Mouse (Mus musculus): ENCODE measurements at regions not wholly inside any gene's neighbourhood (a gene's known extent, or its start where the extent isn't known, plus 50 kb on each side); places are given as distances from the start of the nearest gene placed in this dataset.

DNA sequence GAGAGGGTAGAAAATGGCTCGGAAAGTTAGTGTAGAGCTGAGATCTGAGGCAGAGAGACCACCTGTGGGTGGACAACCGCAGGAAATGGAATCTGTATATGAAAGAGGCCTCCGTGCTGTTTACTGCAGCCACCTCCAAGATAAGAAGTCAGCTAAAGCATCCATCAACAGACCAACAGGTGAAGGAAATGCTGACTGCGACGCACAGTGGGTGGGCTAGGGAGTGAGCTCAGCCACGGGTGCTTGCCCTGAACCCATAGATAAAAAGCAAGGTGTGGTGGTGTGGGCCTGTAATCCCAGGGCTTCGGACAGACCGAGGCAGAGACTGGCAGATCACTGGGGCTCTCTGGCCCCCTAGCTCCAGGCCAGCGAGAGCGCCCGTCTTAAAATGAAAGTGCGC is 83.0 kb upstream of the Tle3 start:
- in situ Hi-C loops (cut with MboI, MseI), result no loop called here

- in situ Hi-C loops (cut with MboI, MseI), result no loop called here
Observed at GRCm38 (mm10) chr9:61289713-61290112, 82.5 kb upstream of the Tle3 start.

- in situ Hi-C loops (cut with MboI, MseI), result no loop called here
Observed at GRCm38 (mm10) chr9:61291646-61292045, 80.5 kb upstream of the Tle3 start.

- in situ Hi-C loops (cut with MboI, MseI), result no loop called here
Observed at GRCm38 (mm10) chr9:61292501-61292900, 79.7 kb upstream of the Tle3 start.

GRCm38 (mm10) chr9:61293223-61293985 is 78.8 kb upstream of the Tle3 start:
- in situ Hi-C loops (cut with MboI, MseI), result no loop called here

DNA sequence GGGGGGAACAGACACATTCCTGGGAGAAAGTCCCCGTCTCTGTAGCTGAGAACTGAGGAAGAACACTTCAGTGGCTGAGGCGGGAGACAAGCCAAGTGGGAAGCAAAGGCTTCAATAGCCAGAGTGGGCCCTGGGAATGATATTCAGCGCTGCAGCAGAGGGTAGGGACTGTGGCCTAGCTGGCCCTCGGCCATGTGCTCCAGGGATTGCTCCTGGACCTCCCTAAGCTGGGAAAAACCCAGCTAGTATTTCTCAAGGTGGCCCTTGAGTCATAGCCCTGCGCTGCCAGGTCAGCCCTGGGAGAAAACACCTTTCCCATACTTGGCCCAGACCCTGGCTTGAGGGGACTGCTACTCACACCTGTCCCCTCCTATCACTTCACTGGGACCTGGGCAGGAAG is 77.2 kb upstream of the Tle3 start:
- in situ Hi-C loops (cut with MboI, MseI), result no loop called here

- in situ Hi-C loops (cut with MboI, MseI), result no loop called here
Observed at GRCm38 (mm10) chr9:61296311-61296947, 75.7 kb upstream of the Tle3 start.

GRCm38 (mm10) chr9:61297385-61297784 is 74.8 kb upstream of the Tle3 start:
- in situ Hi-C loops (cut with MboI, MseI), result no loop called here

DNA sequence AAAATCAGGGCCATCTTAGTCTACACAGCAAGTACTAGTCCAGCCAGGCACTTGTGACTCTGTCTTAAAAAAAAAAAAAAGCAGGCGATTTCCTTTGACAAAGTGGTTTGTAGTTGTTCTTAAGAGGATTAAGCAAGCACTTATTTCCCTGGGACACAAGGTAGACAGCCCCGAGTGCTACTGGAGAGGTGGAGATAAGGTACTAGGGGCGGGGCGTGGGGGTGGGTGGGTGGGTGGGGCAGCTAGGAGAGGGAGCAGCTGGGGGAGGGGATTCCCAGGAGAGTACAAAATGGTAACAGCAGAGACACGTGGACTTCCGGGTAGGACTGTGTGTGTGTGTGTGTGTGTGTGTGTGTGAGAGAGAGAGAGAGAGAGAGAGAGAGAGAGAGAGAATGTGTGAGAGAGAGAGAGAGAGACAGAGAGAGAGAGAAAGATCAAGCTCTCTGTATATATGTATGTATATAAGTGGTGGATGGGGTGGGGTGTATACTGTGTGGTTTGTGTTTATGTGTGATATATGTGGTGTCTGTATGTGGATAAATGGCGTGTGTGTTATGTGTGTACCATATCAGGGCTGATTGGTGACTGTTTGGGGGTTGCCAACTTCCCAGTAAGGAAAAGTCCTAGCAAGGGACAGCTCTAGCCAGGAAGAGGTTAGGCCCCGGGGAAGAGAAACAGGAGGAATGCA is 72.1 kb upstream of the Tle3 start:
- in situ Hi-C loops (cut with MboI, MseI), result no loop called here

DNA sequence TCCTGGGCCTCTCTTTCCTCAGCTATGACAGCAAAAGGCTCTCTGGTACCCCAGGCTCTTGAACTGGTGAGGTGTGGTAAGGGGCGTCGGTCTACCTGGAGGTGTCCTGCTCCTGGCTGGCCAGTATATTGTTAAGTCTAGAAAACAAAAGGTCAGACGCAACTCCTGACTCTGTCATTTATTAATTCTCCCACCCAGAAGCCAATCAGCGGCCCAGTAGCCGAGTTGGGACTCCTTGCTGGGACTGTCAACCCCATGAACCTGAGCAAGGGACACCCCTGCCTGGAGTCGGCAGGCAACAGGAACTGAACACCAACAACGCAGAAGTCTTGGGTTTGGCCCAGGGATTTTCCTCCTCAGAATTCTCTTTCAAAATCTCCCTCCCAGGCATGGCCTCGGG is 71.1 kb upstream of the Tle3 start:
- in situ Hi-C loops (cut with MboI, MseI), result no loop called here

- in situ Hi-C loops (cut with MboI, MseI), result no loop called here
Observed at GRCm38 (mm10) chr9:61302724-61303123, 69.4 kb upstream of the Tle3 start.

GRCm38 (mm10) chr9:61306306-61306705 is 65.9 kb upstream of the Tle3 start:
- in situ Hi-C loops (cut with MboI, MseI), result no loop called here

DNA sequence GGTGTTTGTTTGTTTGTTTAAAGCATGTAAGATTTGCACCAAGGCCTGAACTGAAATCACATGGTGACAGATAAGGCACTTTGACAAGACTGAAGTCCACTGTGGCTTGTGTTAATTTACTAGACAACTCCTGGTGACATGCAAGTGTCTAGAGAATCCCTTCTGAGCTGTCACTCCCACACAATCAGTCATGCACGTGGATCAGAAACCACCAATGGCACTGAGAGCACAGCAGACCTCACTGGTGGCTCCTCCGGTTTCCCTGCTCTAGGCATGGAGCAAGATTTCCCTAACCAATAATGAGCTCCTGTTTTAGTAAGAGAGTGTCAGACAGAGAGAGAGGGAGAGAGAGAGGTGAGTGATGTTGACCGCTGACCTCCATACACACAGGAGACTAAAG is 63.1 kb upstream of the Tle3 start:
- in situ Hi-C loops (cut with MboI, MseI), result no loop called here

DNA sequence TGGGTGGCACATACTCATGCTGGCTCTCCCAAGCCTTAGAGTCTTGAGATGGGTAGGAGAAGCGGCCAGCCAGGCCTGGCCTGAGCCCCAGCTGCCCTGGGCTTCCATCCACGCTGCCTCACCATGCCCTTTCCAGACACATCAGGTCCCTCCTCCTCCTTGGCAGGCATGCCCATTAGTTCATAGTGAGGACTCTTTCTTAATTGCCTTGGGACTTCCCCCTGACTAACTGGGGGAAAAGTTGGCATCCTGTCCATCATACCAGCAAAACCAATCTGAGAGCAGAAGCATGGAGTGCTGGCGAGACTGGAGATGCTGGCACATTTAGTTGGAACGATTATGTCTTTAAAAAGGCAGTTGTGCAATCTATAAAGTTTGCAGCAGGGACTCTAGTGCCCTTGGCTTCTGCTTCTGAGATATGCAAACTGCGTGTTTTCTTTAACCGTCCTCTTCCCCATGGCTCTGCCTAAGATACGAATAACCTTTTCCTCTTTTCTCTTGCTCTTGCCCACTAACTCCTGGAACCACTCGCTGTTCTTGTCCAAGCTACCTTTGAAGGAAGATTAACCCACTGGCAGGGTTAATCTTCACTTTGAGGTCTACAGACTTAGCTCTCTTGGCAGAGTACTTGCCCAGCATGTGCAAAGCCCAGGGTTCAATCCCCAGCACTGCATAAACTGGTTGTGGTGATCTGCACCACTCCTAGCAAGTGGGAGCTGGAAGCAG is 62.2 kb upstream of the Tle3 start:
- in situ Hi-C loops (cut with MboI, MseI), result no loop called here

GRCm38 (mm10) chr9:61310574-61310973 is 61.6 kb upstream of the Tle3 start:
- in situ Hi-C loops (cut with MboI, MseI), result no loop called here

- in situ Hi-C loops (cut with MboI, MseI), result no loop called here
Observed at GRCm38 (mm10) chr9:61311604-61312003, 60.6 kb upstream of the Tle3 start.

DNA sequence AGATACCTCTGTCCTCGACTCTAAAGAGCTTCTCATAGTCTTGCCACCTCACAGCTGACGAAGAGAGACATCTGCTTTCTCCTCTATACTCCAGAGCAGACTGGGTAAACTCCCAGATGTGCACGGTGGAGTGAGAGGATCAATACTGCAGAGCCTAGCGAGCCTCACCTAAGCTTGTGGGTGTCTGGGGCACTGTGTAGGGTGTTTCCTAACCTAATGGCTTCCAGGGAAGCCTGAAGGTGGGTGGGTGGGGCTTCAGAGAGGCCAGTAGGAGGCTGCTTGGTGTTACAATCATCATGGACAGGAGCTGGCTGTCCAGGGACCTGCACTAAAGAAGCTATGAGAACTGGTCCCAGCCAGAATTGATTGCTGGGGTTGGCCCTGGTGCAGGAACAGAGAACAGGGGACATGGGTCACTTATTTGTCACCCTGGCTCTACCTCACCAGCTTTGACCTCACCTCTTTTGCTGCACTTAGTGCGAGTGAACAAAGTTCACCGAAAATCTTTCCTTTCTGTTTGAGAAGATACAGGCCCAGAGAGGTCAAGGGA is 57.5 kb upstream of the Tle3 start:
- in situ Hi-C loops (cut with MboI, MseI), result no loop called here

DNA sequence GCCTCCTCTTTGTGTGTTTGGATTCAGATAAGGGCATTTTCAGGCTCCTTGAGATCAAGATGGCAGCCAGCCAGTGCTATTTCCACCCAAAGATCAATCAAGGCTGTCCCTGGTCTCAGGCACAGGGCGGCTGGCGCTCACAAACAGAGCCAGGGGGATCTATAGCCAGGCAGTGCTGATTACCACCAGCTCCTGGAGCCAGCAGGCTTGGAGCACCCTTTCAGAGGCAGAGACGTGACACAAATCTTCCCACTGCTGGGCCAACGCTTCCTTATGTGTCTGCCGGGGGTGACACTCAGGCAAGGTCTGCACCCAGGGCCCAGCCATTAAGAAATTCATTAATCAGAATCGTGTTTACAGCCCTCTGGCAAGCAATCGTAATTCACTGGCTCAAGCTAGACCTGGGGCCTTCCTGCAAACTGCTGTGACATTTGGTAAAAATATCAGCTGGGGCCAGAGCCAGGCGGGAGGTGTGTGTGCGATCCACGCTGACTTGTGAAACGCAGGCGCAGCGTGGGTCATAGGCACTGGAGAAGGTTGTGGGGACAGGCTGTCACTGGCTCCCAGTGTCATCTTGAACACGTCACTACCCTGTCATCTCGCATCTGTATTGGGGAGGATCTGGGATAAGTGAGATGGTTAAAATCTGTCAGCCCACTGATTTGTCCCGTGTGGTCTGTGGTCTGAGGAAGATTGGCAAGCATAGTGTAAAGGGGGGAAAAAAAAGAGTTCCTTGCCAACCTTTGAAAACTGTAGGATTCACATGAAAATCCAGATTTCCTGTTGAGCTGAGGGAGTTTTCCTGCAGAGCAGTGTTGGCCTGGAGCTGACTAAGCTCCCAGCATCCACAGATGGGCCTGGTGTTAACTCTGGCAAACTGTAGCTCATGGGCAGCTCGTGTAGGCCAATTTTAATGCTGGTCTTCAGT is 56.5 kb upstream of the Tle3 start:
- in situ Hi-C loops (cut with MboI, MseI), result no loop called here

- in situ Hi-C loops (cut with MboI, MseI), result no loop called here
Observed at GRCm38 (mm10) chr9:61316442-61316841, 55.7 kb upstream of the Tle3 start.

DNA sequence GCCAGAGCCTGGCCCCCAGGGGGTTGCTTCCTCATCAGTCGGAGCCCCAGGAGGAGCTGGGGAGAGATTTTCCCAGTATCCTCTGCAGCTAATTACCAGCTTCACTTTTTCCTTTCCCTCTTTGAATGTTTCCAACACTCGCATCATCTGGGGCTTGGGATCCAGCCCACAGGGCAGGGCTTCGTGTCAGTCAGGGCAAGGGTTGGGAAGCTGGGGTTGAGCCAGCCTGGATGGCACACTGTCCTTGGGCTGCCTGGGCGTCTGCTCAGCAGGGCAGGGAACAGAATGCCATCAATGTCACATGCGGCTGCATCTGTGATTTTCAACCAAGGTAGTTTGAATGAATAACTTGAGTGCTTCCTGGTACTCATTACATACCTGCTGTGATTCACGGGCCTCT is 52.4 kb upstream of the Tle3 start:
- in situ Hi-C loops (cut with MboI, MseI), result no loop called here

DNA sequence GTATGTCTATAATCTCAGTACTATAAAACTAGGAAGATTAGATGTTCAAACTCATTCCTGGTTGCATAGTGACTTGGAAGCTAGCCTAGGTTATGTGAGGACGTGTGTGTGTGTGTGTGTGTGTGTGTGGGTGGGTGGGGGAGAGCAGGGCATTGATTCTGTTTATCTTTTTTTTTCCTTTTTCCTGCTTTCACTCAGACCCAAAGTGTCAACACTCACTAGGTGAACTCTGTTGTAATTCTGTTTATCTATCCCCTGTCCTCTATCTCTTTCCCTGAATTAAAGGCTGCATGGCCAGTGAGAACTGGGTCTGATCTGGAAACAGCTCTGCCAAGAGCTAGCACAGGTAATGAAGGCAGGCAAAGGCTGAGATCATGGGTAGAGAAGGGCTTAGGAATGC is 50.9 kb upstream of the Tle3 start:
- in situ Hi-C loops (cut with MboI, MseI), result no loop called here

Data from T-helper 17 cell (primary cell).